8 mouse cellular contexts compared by ENCODE assay signal in genomic region chr2:72203609-72204008, GRCm38 (mm10).
DNase-seq lines count a peak whose midpoint lies in the region; ATAC-seq and TF ChIP-seq lines count a peak whose summit lies in the region.

No protein-coding gene starts in this region.

- WGBS in forebrain, embryonic 14.5 days: 8% methylated on average over 5 of the region's 5 CpGs
- 6% methylated on average over 5 of the region's 5 CpGs for WGBS in large intestine, adult 2 months
- WGBS in olfactory bulb, adult 2 months: 26% methylated on average over 5 of the region's 5 CpGs

- intact Hi-C loops in heart, postnatal 14 days (cut with DNase I): loop anchor here (5.0 kb wide), 2 partner anchors 106 to 166 kb away; no protein-coding TSS in a partner anchor

- H3K4me3 ChIP-seq in forebrain, embryonic 14.5 days (ENCODE audit: low read depth, low read length): no peak overlapping the region
- no peak overlapping the region for H3K4me3 ChIP-seq in olfactory bulb, adult 2 months (ENCODE audit: insufficient read depth, low read depth, low read length)

- no peak overlapping the region for H3K4me2 ChIP-seq in forebrain, embryonic 14.5 days (ENCODE audit: low read length)

- peak; percentile 84 for ATAC-seq in forebrain, embryonic 14.5 days

- DNase-seq in CD4-positive, CD25-positive, alpha-beta regulatory T cell, adult 2 months (ENCODE audit: low read depth, low spot score): peak; percentile 73
- peak; percentile 37 for DNase-seq in c-Kit-positive CD71-positive TER-119-positive erythroid progenitor cells, embryonic 14.5 days (ENCODE audit: low spot score)
- peak; percentile 89 for DNase-seq in forebrain, embryonic 14.5 days (ENCODE audit: low spot score)
- peak; percentile 74 to 88 for DNase-seq in heart, postnatal 14 days
- peak; percentile 45 for DNase-seq in large intestine, adult 2 months (ENCODE audit: low read depth, low spot score)
- DNase-seq in lung, adult 18-20 months: peak; percentile 61 to 75
- DNase-seq in thymus, adult 18-20 months: peak; percentile 62 to 80

- no peaks in the 10 kb centered on the region for H3K9me3 ChIP-seq in forebrain, embryonic 14.5 days (replicated peaks; ENCODE audit: control insufficient read depth, low read length)

- H3K27me3 ChIP-seq in forebrain, embryonic 14.5 days (replicated peaks; ENCODE audit: control insufficient read depth, insufficient read depth, low read length): no peaks in the 10 kb centered on the region

- no peak overlapping the region for H3K9ac ChIP-seq in forebrain, embryonic 14.5 days (ENCODE audit: low read length)

- TF ChIP-seq POLR2A in olfactory bulb, adult 2 months (IDR thresholded peaks at IDR 0.05; ENCODE audit: insufficient read depth, low read depth, low read length): no peak

- no peak overlapping the region for H3K27ac ChIP-seq in forebrain, embryonic 14.5 days (ENCODE audit: low read depth, low read length)
- no peak overlapping the region for H3K27ac ChIP-seq in olfactory bulb, adult 2 months (ENCODE audit: insufficient read depth, low read depth, low read length)

- H3K36me3 ChIP-seq in forebrain, embryonic 14.5 days (ENCODE audit: control insufficient read depth, insufficient read depth, low read length): no peaks in the 10 kb centered on the region

- H3K4me1 ChIP-seq in forebrain, embryonic 14.5 days (ENCODE audit: control insufficient read depth, insufficient read depth, low read length): peaks cover 10% of the 10 kb centered on the region
- peaks cover 11% of the 10 kb centered on the region; the same call in 1 of the 2 replicates for H3K4me1 ChIP-seq in olfactory bulb, adult 2 months (ENCODE audit: control insufficient read depth, insufficient read depth, low read length)

- TF ChIP-seq CTCF in olfactory bulb, adult 2 months (IDR thresholded peaks at IDR 0.05; ENCODE audit: insufficient read depth, low read depth, low read length): peak; percentile 59; the same call in 1 of the 2 replicates

Comparison
In these comparisons a context has a peak if more than half of its experiments do, and no peak if none do; other contexts are left out.
1. DNase-seq: peak in every context shown above with its lines; median percentile 89 in forebrain, embryonic 14.5 days; 81 in heart, postnatal 14 days; 73 in CD4-positive, CD25-positive, alpha-beta regulatory T cell, adult 2 months; 71 in thymus, adult 18-20 months; 68 in lung, adult 18-20 months; 45 in large intestine, adult 2 months; 37 in c-Kit-positive CD71-positive TER-119-positive erythroid progenitor cells, embryonic 14.5 days.